In the genomic region with DNA sequence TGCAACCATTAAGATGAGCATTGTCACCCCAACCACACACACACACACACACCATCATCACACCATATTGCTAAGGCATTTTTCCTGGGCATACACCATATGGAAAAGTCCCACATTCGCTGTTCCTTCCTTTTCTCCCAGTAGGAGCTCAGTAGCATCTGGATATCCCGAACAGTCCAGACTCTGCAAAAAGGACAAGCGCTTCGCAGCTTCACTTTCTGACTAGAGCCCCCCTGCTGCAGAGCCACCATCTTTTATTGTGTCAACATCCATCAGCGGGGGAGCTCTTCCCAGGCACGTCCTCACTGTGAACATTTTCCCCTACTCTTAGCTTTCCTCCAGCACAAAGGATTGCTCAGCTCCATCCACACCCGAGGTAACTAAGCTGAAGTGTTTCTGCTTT, we compare ENCODE assay signal across 11 mouse cellular contexts.
A peak's percentile ranks its signal among the peaks of the same experiment; 100 is the strongest.
DNase-seq lines count a peak whose midpoint lies in the region; ATAC-seq lines count a peak whose summit lies in the region.
"Had no signal": no experiment of that assay in that cellular context is flagged by ENCODE, and none has a peak within 500 bp of the region (broad histone marks: within the 10 kb centered on the region; RNA-seq: fewer than 3 reads in every experiment).

No protein-coding gene starts in this region.

- H3K4me1 ChIP-seq in embryonic facial prominence, embryonic 15.5 days = 0 out of 2 replicates have a peak, but pooled peaks cover 4% of the 10 kb centered on the region
- peaks cover 25% of the 10 kb centered on the region for H3K4me1 ChIP-seq in hindbrain, embryonic 15.5 days (replicated peaks)
- H3K4me1 ChIP-seq in midbrain, embryonic 15.5 days = peaks cover 16% of the 10 kb centered on the region
- H3K4me1 ChIP-seq: liver, embryonic 15.5 days had no signal

- no peaks in the 10 kb centered on the region for H3K27me3 ChIP-seq in embryonic facial prominence, embryonic 15.5 days
- no peaks in the 10 kb centered on the region for H3K27me3 ChIP-seq in hindbrain, embryonic 15.5 days
- H3K27me3 ChIP-seq in midbrain, embryonic 15.5 days (replicated peaks) = no peaks in the 10 kb centered on the region
- H3K27me3 ChIP-seq: liver, embryonic 15.5 days had no signal

- peak overlapping the region; percentile 39 for H3K4me2 ChIP-seq in embryonic facial prominence, embryonic 15.5 days (replicated peaks)
- H3K4me2 ChIP-seq in hindbrain, embryonic 15.5 days = peak overlapping the region; percentile 44
- H3K4me2 ChIP-seq in midbrain, embryonic 15.5 days = peak overlapping the region; percentile 22
- H3K4me2 ChIP-seq: liver, embryonic 15.5 days had no signal

- H3K9me3 ChIP-seq in embryonic facial prominence, embryonic 15.5 days (replicated peaks) = no peaks in the 10 kb centered on the region
- no peaks in the 10 kb centered on the region for H3K9me3 ChIP-seq in hindbrain, embryonic 15.5 days
- no peaks in the 10 kb centered on the region for H3K9me3 ChIP-seq in midbrain, embryonic 15.5 days
- H3K9me3 ChIP-seq: G1E; liver, embryonic 15.5 days had no signal

- 0 out of 2 replicates have a peak overlapping the region, but pooled peaks have one; percentile 44 for H3K27ac ChIP-seq in embryonic facial prominence, embryonic 15.5 days (replicated peaks)
- H3K27ac ChIP-seq in hindbrain, embryonic 15.5 days (replicated peaks) = peak overlapping the region; percentile 77
- peak overlapping the region; percentile 68 for H3K27ac ChIP-seq in midbrain, embryonic 15.5 days
- H3K27ac ChIP-seq: liver, embryonic 15.5 days had no signal

- H3K9ac ChIP-seq in embryonic facial prominence, embryonic 15.5 days = no peak overlapping the region
- H3K9ac ChIP-seq in hindbrain, embryonic 15.5 days = no peak overlapping the region
- H3K9ac ChIP-seq in midbrain, embryonic 15.5 days = no peak overlapping the region; the same call in 1 of the 2 replicates
- H3K9ac ChIP-seq: liver, embryonic 15.5 days had no signal

- H3K36me3 ChIP-seq in embryonic facial prominence, embryonic 15.5 days = no peaks in the 10 kb centered on the region
- no peaks in the 10 kb centered on the region for H3K36me3 ChIP-seq in hindbrain, embryonic 15.5 days
- H3K36me3 ChIP-seq in midbrain, embryonic 15.5 days (replicated peaks) = no peaks in the 10 kb centered on the region
- H3K36me3 ChIP-seq: G1E; liver, embryonic 15.5 days had no signal

- ATAC-seq in embryonic facial prominence, embryonic 15.5 days (ENCODE audit: insufficient number of reproducible peaks, low FRiP score, low TSS enrichment, low read depth) = no peak
- peak; percentile 79; the same call in 1 of the 2 replicates for ATAC-seq in hindbrain, embryonic 15.5 days (ENCODE audit: low FRiP score, low read depth)
- peak; percentile 73 for ATAC-seq in midbrain, embryonic 15.5 days (replicated peaks)
- no peak for ATAC-seq in activated CD4-positive, CD25-positive, alpha-beta regulatory T cell, adult 4 months

- peak overlapping the region; percentile 16; the same call in 1 of the 2 replicates for H3K4me3 ChIP-seq in embryonic facial prominence, embryonic 15.5 days (replicated peaks)
- H3K4me3 ChIP-seq in hindbrain, embryonic 15.5 days = peak overlapping the region; percentile 1; the same call in 1 of the 2 replicates
- H3K4me3 ChIP-seq in midbrain, embryonic 15.5 days = no peak overlapping the region
- H3K4me3 ChIP-seq: liver, embryonic 15.5 days had no signal

- WGBS in embryonic facial prominence, embryonic 15.5 days = 35% methylated on average over 7 of the region's 7 CpGs
- WGBS in hindbrain, embryonic 15.5 days = 12% methylated on average over 7 of the region's 7 CpGs
- WGBS in midbrain, embryonic 15.5 days = 32% methylated on average over 7 of the region's 7 CpGs

- DNase-seq in embryo, embryonic 11 days = peak; percentile 32
- no peak for DNase-seq in natural killer cell, adult 2 months (ENCODE audit: low spot score in 2 of 2)
- no peak for DNase-seq in frontal cortex, postnatal 10 days (ENCODE audit: low spot score in 2 of 2)
- DNase-seq: adrenal gland, postnatal 14 days; thymus, postnatal 14 days had no signal

Comparison
In these comparisons a context has a peak if more than half of its experiments do, and no peak if none do; other contexts are left out.
1. ATAC-seq: peak in hindbrain, embryonic 15.5 days (single experiment) and midbrain, embryonic 15.5 days (single experiment); none in embryonic facial prominence, embryonic 15.5 days (single experiment) and activated CD4-positive, CD25-positive, alpha-beta regulatory T cell, adult 4 months (single experiment).
2. Peak in every context shown above with its lines, with median percentiles within 50 percentile points of each other: H3K27ac ChIP-seq and H3K4me2 ChIP-seq.